ENCODE assay signal across 8 mouse cellular contexts in genomic region chr16:17132089-17132905, GRCm38 (mm10). TPM values are rescaled to one million over a fixed set of nuclear protein-coding genes. Genes with fewer than 3 reads are reported as not detected.
DNase-seq lines count a peak whose midpoint lies in the region; ATAC-seq and TF ChIP-seq lines count a peak whose summit lies in the region.

TSS of gene Sdf2l1 (minus strand) at chr16:17132383.

- peak within 1 kb of the TSS; percentile 93 for H3K4me2 ChIP-seq in heart, embryonic 12.5 days
- H3K4me2 ChIP-seq in kidney, postnatal 0 days (ENCODE audit: low read length) = peak within 1 kb of the TSS; percentile 98
- peak within 1 kb of the TSS; percentile 92 for H3K4me2 ChIP-seq in liver, embryonic 11.5 days
- peak within 1 kb of the TSS; percentile 98 for H3K4me2 ChIP-seq in stomach, embryonic 14.5 days (replicated peaks; ENCODE audit: low read depth, low read length)

- no peaks in the 10 kb centered on the region for H3K36me3 ChIP-seq in C2C12 (ENCODE audit: control insufficient read depth, insufficient read depth)
- H3K36me3 ChIP-seq in erythroblast, embryonic 14.5 days (ENCODE audit: control insufficient read depth) = peaks cover 8% of the 10 kb centered on the region
- no peaks in the 10 kb centered on the region for H3K36me3 ChIP-seq in heart, embryonic 12.5 days
- no peaks in the 10 kb centered on the region for H3K36me3 ChIP-seq in kidney, postnatal 0 days (ENCODE audit: insufficient read depth, low read length)
- no peaks in the 10 kb centered on the region for H3K36me3 ChIP-seq in liver, embryonic 11.5 days (ENCODE audit: control insufficient read depth, insufficient read depth, low read length)
- H3K36me3 ChIP-seq in stomach, embryonic 14.5 days (ENCODE audit: control insufficient read depth, insufficient read depth, low read length) = no peaks in the 10 kb centered on the region

- ATAC-seq in heart, embryonic 12.5 days (ENCODE audit: insufficient number of reproducible peaks, low FRiP score) = peak; percentile 97
- peak; percentile 99 for ATAC-seq in kidney, postnatal 0 days (replicated peaks; ENCODE audit: low FRiP score, low read depth)
- ATAC-seq in liver, embryonic 11.5 days (replicated peaks; ENCODE audit: low FRiP score) = peak; percentile 97
- peak; percentile 97 for ATAC-seq in stomach, embryonic 14.5 days (ENCODE audit: insufficient number of reproducible peaks, insufficient read depth, low FRiP score, low read depth)

- peaks cover 10% of the 10 kb centered on the region for H3K79me2 ChIP-seq in C2C12 (ENCODE audit: control insufficient read depth, insufficient read depth)

- H3K4me3 ChIP-seq in C2C12 (ENCODE audit: insufficient read depth, poor library complexity, severe bottlenecking) = peak within 1 kb of the TSS; percentile 59
- peak within 1 kb of the TSS; percentile 79 for H3K4me3 ChIP-seq in erythroblast, embryonic 14.5 days (replicated peaks)
- peak within 1 kb of the TSS; percentile 73 for H3K4me3 ChIP-seq in heart, embryonic 12.5 days
- peak within 1 kb of the TSS; percentile 67 for H3K4me3 ChIP-seq in kidney, postnatal 0 days (replicated peaks; ENCODE audit: low read depth, low read length)
- peak within 1 kb of the TSS; percentile 76 for H3K4me3 ChIP-seq in liver, embryonic 11.5 days (ENCODE audit: low read depth, low read length)
- H3K4me3 ChIP-seq in stomach, embryonic 14.5 days (ENCODE audit: low read depth, low read length) = peak within 1 kb of the TSS; percentile 67

- peak within 1 kb of the TSS; percentile 30; the same call in 1 of the 2 replicates for H3K27ac ChIP-seq in heart, embryonic 12.5 days (ENCODE audit: poor library complexity, severe bottlenecking)
- H3K27ac ChIP-seq in kidney, postnatal 0 days = no peak within 1 kb of the TSS
- H3K27ac ChIP-seq in liver, embryonic 11.5 days (ENCODE audit: low read depth, low read length) = peak within 1 kb of the TSS; percentile 59
- H3K27ac ChIP-seq in stomach, embryonic 14.5 days (ENCODE audit: low read length) = no peak within 1 kb of the TSS; the same call in 1 of the 2 replicates

- peak; percentile 99 for DNase-seq in brain, embryonic 14.5 days (ENCODE audit: low read depth)
- DNase-seq in kidney, postnatal 0 days (ENCODE audit: low spot score) = peak; percentile 99
- DNase-seq in liver, embryonic 11.5 days (ENCODE audit: low spot score) = peak; percentile 99
- DNase-seq in naive thymus-derived CD4-positive, alpha-beta T cell, adult 2 months (ENCODE audit: low read depth) = peak; percentile 95

- TF ChIP-seq POLR2A in brain, embryonic 14.5 days (IDR thresholded peaks at IDR 0.05; ENCODE audit: borderline replicate concordance, extremely low read depth, insufficient read depth, insufficient read length, poor library complexity, severe bottlenecking) = peak; percentile 67

- no peaks in the 10 kb centered on the region for H3K79me3 ChIP-seq in C2C12 (ENCODE audit: low read depth)

- TF ChIP-seq CTCF in C2C12 (IDR thresholded peaks at IDR 0.05; ENCODE audit: control insufficient read depth, insufficient read depth, insufficient read length) = no peak
- peak; percentile 61 for TF ChIP-seq CTCF in brain, embryonic 14.5 days (IDR thresholded peaks at IDR 0.05; ENCODE audit: borderline replicate concordance, extremely low read depth, insufficient read depth, insufficient read length)
- TF ChIP-seq CTCF in kidney, postnatal 0 days (IDR thresholded peaks at IDR 0.05; ENCODE audit: low read depth) = peak; percentile 57

- no peaks in the 10 kb centered on the region for H3K27me3 ChIP-seq in C2C12 (ENCODE audit: control insufficient read depth, insufficient read depth, insufficient read length)
- peaks cover 6% of the 10 kb centered on the region for H3K27me3 ChIP-seq in erythroblast, embryonic 14.5 days (ENCODE audit: control insufficient read depth)
- no peaks in the 10 kb centered on the region for H3K27me3 ChIP-seq in heart, embryonic 12.5 days (replicated peaks)
- H3K27me3 ChIP-seq in kidney, postnatal 0 days (ENCODE audit: insufficient read depth, low read length) = no peaks in the 10 kb centered on the region
- no peaks in the 10 kb centered on the region for H3K27me3 ChIP-seq in liver, embryonic 11.5 days (replicated peaks; ENCODE audit: control insufficient read depth, insufficient read depth, low read length)
- no peaks in the 10 kb centered on the region for H3K27me3 ChIP-seq in stomach, embryonic 14.5 days (ENCODE audit: control insufficient read depth, insufficient read depth, low read length)

- under 1% methylated on average over 47 of the region's 47 CpGs for WGBS in heart, embryonic 12.5 days
- WGBS in kidney, postnatal 0 days = under 1% methylated on average over 47 of the region's 47 CpGs
- under 1% methylated on average over 47 of the region's 47 CpGs for WGBS in liver, embryonic 11.5 days
- under 1% methylated on average over 47 of the region's 47 CpGs for WGBS in stomach, embryonic 14.5 days

- no peaks in the 10 kb centered on the region for H3K9me3 ChIP-seq in erythroblast, embryonic 14.5 days (ENCODE audit: control insufficient read depth, low read length)
- no peaks in the 10 kb centered on the region for H3K9me3 ChIP-seq in heart, embryonic 12.5 days (replicated peaks)
- no peaks in the 10 kb centered on the region for H3K9me3 ChIP-seq in kidney, postnatal 0 days (replicated peaks; ENCODE audit: low read length)
- no peaks in the 10 kb centered on the region for H3K9me3 ChIP-seq in liver, embryonic 11.5 days (ENCODE audit: control insufficient read depth, low read length)
- H3K9me3 ChIP-seq in stomach, embryonic 14.5 days (ENCODE audit: control insufficient read depth, low read depth, low read length) = no peaks in the 10 kb centered on the region

- H3K9ac ChIP-seq in heart, embryonic 12.5 days = peak within 1 kb of the TSS; percentile 75
- H3K9ac ChIP-seq in kidney, postnatal 0 days (ENCODE audit: low read depth, low read length) = peak within 1 kb of the TSS; percentile 68
- peak within 1 kb of the TSS; percentile 78 for H3K9ac ChIP-seq in liver, embryonic 11.5 days (ENCODE audit: low read depth, low read length)
- H3K9ac ChIP-seq in stomach, embryonic 14.5 days (replicated peaks; ENCODE audit: low read depth, low read length) = peak within 1 kb of the TSS; percentile 51; the same call in 1 of the 2 replicates

- H3K4me1 ChIP-seq in erythroblast, embryonic 14.5 days (ENCODE audit: control insufficient read depth) = peaks cover 29% of the 10 kb centered on the region
- H3K4me1 ChIP-seq in heart, embryonic 12.5 days (replicated peaks) = peaks cover 15% of the 10 kb centered on the region
- 0 out of 2 replicates have a peak, but pooled peaks cover 8% of the 10 kb centered on the region for H3K4me1 ChIP-seq in kidney, postnatal 0 days (replicated peaks; ENCODE audit: insufficient read depth, low read length)
- peaks cover 11% of the 10 kb centered on the region; the same call in 1 of the 2 replicates for H3K4me1 ChIP-seq in liver, embryonic 11.5 days (replicated peaks; ENCODE audit: control insufficient read depth, insufficient read depth, low read length)
- H3K4me1 ChIP-seq in stomach, embryonic 14.5 days (ENCODE audit: control insufficient read depth, insufficient read depth, low read length) = 0 out of 2 replicates have a peak, but pooled peaks cover 3% of the 10 kb centered on the region

- peak within 1 kb of the TSS; percentile 73 for H3ac ChIP-seq in C2C12 (ENCODE audit: control insufficient read depth, insufficient read length, low read depth)

TF ChIP-seq in C2C12, 6 proteins besides CTCF, POLR2A, EP300 and RAD21:
- TF ChIP-seq USF1 (IDR thresholded peaks at IDR 0.05; ENCODE audit: low read depth) = no peak
- TF ChIP-seq MYOG (IDR thresholded peaks at IDR 0.05; ENCODE audit: control insufficient read depth, extremely low read depth, insufficient read length) = no peak
- no peak for TF ChIP-seq FOSL1 (IDR thresholded peaks at IDR 0.05; ENCODE audit: insufficient read depth, low read length, poor library complexity, severe bottlenecking)
- no peak for TF ChIP-seq CEBPB (IDR thresholded peaks at IDR 0.05; ENCODE audit: low read depth)
- TF ChIP-seq MYOD1 (IDR thresholded peaks at IDR 0.05; ENCODE audit: control insufficient read depth, insufficient read length, low read depth) = no peak
- TF ChIP-seq MAX (IDR thresholded peaks at IDR 0.05) = no peak
TF ChIP-seq in C2C12: peak in this region for 0.

RNA-seq across cellular contexts. Expression of gene Sdf2l1, which starts in this region (rescaled TPM):
- 41.1 TPM for polyA plus RNA-seq in C2C12 (2012; fragmentation: generic; extraction: Trizol)
- 20.2 and 23.4 TPM in 2 replicates for polyA plus RNA-seq in brain, embryonic 14.5 days (2012; rRNA removed)
- polyA plus RNA-seq in erythroblast, embryonic 14.5 days (2012) = 8.8 and 9.0 TPM in 2 replicates
- polyA plus RNA-seq in heart, embryonic 12.5 days (2016; fragmentation: Nextera tagmentation; extraction: Ambion mirVana) = 59.9 and 64.9 TPM in 2 replicates
- 46.1 and 47.0 TPM in 2 replicates for polyA plus RNA-seq in kidney, postnatal 0 days (2015; fragmentation: Nextera tagmentation; extraction: Ambion mirVana)
- 96.3 and 108 TPM in 2 replicates for polyA plus RNA-seq in liver, embryonic 11.5 days (2014; fragmentation: Nextera tagmentation; extraction: Ambion mirVana)
- 39.2 and 45.3 TPM in 2 replicates for polyA plus RNA-seq in stomach, embryonic 14.5 days (2014; fragmentation: Nextera tagmentation; extraction: Ambion mirVana)

Comparison
In these comparisons a context has a peak if more than half of its experiments do, and no peak if none do; other contexts are left out.
1. H3K27ac ChIP-seq: peak in heart, embryonic 12.5 days (single experiment) and liver, embryonic 11.5 days (single experiment); none in kidney, postnatal 0 days (single experiment) and stomach, embryonic 14.5 days (single experiment).
2. Peak in every context shown above with its lines, with median percentiles within 50 percentile points of each other: H3K4me3 ChIP-seq, DNase-seq, ATAC-seq, H3K4me2 ChIP-seq and H3K9ac ChIP-seq.